Mouse (Mus musculus) layer of hippocampus, adult 18-20 months (tissue): ENCODE measurements around the gene Phf21b. TPM values are rescaled to one million over a fixed set of nuclear protein-coding genes. Genes with fewer than 3 reads are reported as not detected.
"Not testable (repeated sequence)": the region's sequence is repeated elsewhere in the genome, so short reads cannot be mapped to it uniquely, and the experiment has no call there.

Source experiments
- DNase-seq, 2 experiments: peaks; one replicate each; pipeline ENCODE4 v3.0.0; 2022; ENCODE audit warnings: low spot score in 2 of 2
- total RNA-seq, 2 experiments: library from RNA; stranded (reverse); gene quantifications; 2 replicates each; pipeline ENCODE4 v1.2.3; 2021

The Phf21b gene
- total RNA-seq, 2 experiments from 2014 or later = 9.9 to 11.1 TPM

- DNase-seq = no peak
Measured at GRCm38 (mm10) chr15:84784812-84785211, 71.0 kb downstream of the Phf21b start.

- no peak for DNase-seq
Measured at GRCm38 (mm10) chr15:84778587-84778986, 77.3 kb downstream of the Phf21b start.

- DNase-seq = peak; percentile 20 to 45
Measured at GRCm38 (mm10) chr15:84775421-84776174, 80.3 kb downstream of the Phf21b start.

DNA sequence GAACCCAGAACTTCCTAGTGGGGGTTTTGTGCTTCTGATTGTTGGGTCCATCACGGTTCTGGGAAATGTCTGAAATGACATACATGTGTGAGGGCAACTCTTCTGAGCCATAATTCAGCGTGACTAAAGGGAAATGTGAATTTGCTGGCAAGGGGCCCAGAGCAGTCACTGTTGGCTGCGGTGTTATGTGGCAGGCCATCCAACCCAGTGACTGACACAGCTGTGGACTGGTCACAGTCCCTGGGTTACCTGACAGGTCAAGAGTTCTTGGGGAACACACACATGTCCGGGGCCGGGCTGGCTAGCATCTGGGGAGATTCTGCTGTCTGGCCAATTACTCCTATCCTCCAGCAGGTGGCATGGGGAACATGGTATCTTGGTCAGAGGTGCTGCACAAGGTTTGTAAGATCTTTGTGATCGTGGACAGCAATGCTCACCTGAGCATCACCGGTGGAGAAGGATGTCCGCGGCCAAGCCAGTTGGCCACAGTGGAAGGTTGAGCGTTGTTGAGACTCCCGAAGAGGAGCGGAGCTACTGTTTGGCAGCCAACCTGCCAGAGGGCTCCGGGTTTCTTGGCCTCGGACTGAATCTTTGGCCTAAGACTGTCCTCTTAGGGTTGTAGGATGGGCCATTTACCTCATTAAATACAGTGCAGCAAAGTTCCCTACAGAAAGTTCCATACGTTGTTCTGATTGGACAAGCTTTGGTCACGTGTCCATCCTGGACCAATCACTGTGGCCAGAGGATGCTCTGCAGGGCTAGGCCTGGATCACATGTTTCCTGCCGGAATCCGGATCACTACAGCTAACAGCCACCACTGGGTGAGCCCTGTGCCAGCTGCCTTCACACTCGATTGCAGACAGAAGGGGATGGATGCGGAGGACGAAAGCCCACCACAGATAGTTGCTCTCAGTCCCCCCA lies 83.4 kb downstream of the Phf21b start:
- DNase-seq = no peak

- DNase-seq = no peak
Measured at GRCm38 (mm10) chr15:84769641-84770341, 86.1 kb downstream of the Phf21b start.

DNA sequence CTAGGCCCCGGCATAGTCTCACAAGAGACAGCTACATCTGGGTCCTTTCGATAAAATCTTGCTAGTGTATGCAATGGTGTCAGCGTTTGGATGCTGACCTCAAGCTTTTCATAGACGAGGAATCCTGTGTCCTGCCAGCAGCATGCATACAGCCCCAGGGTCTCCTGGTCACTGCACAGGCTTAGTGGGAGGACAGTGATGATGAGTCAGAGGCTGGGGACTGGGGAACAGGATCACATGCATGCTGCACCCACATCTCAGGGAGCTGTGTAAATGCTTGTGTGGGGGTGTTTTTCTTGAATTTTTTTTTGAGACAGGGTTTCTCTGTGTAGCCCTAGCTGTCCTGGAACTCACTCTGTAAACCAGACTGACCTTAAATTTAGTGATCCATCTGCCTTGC lies 87.3 kb downstream of the Phf21b start:
- not testable (repeated sequence) for DNase-seq

DNA sequence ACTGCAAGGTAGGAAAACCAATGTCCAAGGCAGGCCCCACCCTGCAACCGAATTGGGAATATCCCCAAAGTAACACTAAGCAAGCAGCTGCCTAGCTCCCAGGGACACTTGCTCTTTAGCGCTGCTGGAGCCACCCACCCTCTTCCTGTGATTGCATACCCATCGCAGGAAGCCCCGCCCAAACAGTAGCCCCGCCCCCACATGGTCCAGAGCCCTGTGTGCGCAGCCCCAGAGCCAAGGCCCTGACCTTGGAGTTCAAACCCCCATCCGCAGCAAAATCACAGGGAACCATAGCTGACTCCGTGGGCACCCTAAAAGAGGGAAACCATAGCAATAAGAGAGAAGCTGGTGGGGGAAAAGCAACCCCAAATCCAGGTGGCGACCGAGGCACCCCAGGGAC lies 89.2 kb downstream of the Phf21b start:
- no peak for DNase-seq

DNA sequence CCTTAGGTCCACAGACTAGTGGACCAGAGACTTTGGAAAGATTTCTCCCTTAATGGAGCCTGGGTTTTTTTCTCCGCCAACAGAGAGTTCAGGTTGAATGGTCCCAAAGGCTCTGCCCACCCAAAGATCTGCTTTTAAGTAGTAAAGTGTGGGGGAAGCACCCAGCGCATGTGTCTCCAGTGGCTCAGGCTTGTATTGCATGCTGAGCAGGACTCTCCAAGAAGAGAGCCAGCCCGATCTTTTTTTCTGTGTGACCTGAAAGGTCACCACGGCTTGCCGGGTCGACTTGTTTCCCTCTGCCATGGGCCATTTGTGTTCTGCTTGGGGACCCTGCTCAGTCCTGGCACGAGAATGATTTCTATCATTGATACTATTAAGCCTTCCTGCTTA lies 92.4 kb downstream of the Phf21b start:
- DNase-seq = no peak

GRCm38 (mm10) chr15:84762712-84763422 lies 93.0 kb downstream of the Phf21b start:
- no peak for DNase-seq

- peak in 1 of 2 experiments; percentile 57 for DNase-seq
Measured at GRCm38 (mm10) chr15:84758493-84758892, 97.4 kb downstream of the Phf21b start.

- peak in 1 of 2 experiments; percentile 65 for DNase-seq
Measured at GRCm38 (mm10) chr15:84756426-84756825, 99.4 kb downstream of the Phf21b start.

DNA sequence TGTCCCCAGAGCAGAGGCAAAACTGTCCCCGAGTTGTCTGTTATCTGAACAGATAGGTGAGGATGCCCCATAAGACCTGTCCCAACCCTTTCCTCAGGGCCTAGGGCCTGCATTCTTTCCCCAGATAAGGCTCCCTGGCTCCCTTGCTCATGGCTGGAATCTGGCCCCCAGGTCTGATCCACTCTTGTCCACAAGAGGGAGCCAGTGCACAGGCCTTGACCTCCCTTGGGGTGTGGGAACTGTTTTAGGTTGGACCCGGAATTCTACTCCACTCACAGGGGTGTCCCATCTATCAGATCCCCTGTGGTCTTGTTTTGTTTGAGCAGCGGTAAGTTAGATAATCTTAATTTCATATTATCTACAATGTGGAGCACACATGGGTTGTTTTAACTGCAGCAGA lies 100.9 kb downstream of the Phf21b start:
- DNase-seq = peak; percentile 44 to 80

- DNase-seq = no peak
Measured at GRCm38 (mm10) chr15:84745831-84746230, 110.0 kb downstream of the Phf21b start.

- no peak for DNase-seq
Measured at GRCm38 (mm10) chr15:84744308-84744707, 111.5 kb downstream of the Phf21b start.

GRCm38 (mm10) chr15:84743347-84743746 lies 112.5 kb downstream of the Phf21b start:
- DNase-seq = no peak

DNA sequence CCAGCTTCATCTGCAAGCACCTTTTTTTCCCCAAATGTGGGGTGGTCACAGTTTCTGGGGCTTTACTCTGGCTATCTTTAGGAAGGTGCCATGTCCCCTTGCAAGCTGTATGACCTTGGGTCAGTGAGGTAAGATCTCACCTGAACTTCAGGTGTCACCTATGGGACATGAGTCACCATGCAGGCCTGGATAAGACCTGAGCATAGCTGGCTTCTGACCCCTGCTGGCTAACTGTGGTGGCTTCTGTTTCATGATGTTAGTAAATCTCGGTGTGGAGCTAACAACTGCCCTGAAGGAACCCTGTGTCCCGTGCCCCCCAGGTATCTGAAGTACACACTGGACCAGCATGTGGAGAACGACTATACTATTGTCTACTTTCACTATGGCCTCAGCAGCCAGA lies 114.3 kb downstream of the Phf21b start:
- no peak for DNase-seq

- DNase-seq = no peak
Measured at GRCm38 (mm10) chr15:84738246-84738645, 117.6 kb downstream of the Phf21b start.

DNA sequence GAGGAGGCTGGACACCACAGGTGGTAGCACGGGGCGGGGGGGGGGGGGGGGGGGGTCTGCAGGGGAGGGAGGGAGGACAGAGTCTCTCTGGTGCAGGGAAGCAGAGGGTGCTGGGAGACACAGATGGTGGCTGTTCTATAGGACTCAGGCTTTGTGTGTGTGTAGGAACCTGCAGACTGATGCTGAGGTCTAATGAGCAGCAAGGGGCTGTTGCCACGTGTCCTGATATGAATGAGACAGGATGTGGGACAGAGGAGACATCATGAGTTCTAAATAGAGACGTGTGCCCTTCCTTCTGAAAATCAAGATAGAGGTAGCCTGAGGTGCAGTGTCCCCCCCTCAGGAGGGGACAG lies 118.9 kb downstream of the Phf21b start:
- DNase-seq = no peak

- no peak for DNase-seq
Measured at GRCm38 (mm10) chr15:84736346-84736993, 119.4 kb downstream of the Phf21b start.
